ENCODE assay signal across 25 mouse cellular contexts in the genomic region with DNA sequence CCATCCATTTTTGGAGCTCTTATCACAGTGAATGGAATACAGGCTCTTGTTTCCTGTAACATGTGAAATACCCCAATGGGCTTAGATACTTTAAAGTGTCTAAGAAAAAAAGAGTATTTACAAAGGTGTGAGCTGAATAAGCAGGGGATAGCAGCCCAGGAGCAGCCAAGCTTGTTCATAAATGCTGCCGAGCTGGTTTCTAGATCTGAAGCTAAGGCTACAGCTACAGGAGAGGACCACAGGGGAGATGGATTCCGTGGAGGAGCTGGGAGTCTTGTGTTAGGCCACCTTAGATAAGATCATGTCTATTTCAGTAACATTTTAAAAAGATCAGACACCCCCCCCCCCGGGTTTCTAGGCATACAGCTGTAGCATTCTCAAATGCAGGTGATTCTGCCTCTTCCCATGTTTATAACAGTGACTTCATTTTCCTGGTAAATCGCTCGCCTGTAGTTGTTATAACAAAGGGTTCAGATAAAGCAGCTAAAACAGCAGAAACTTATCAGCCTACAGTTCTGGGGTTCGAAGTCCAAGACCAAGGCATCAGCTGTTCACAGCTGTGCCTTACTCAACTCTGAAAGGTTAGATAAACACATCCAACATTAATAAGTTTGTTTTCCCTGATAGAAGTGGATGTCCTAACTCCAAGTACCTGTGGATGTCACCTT.
DNase-seq lines count a peak whose midpoint lies in the region; ATAC-seq and TF ChIP-seq lines count a peak whose summit lies in the region.
"Had no signal": no experiment of that assay in that cellular context is flagged by ENCODE, and none has a peak within 500 bp of the region (broad histone marks: within the 10 kb centered on the region; RNA-seq: fewer than 3 reads in every experiment).

No protein-coding gene starts in this region.

- H3K9ac ChIP-seq in forebrain, embryonic 11.5 days (ENCODE audit: low read length) = no peak overlapping the region
- no peak overlapping the region for H3K9ac ChIP-seq in forebrain, embryonic 15.5 days (replicated peaks)
- no peak overlapping the region for H3K9ac ChIP-seq in lung, embryonic 14.5 days
- H3K9ac ChIP-seq in midbrain, embryonic 11.5 days (ENCODE audit: low read length) = no peak overlapping the region
- no peak overlapping the region for H3K9ac ChIP-seq in midbrain, embryonic 14.5 days (replicated peaks; ENCODE audit: low read length)
- H3K9ac ChIP-seq: forebrain, embryonic 12.5 days; neural tube, embryonic 13.5 days had no signal

- 75% methylated on average over 6 of the region's 6 CpGs for WGBS in forebrain, embryonic 11.5 days
- 81% methylated on average over 6 of the region's 6 CpGs for WGBS in forebrain, embryonic 15.5 days
- 20% methylated on average over 6 of the region's 6 CpGs for WGBS in lung, embryonic 14.5 days
- WGBS in midbrain, embryonic 11.5 days = 82% methylated on average over 6 of the region's 6 CpGs
- WGBS in midbrain, embryonic 14.5 days = 79% methylated on average over 6 of the region's 6 CpGs

- peak; percentile 4 for DNase-seq in forebrain, embryonic 11.5 days (ENCODE audit: low spot score)
- peak; percentile 83 for DNase-seq in lung, embryonic 14.5 days
- no peak for DNase-seq in lung, postnatal 14 days
- DNase-seq in midbrain, embryonic 11.5 days (ENCODE audit: low spot score, missing footprints) = peak; percentile 61
- no peak for DNase-seq in midbrain, embryonic 14.5 days
- no peak for DNase-seq in left cerebral cortex, postnatal 25 days (ENCODE audit: low spot score in 2 of 2)
- DNase-seq in gastrocnemius, adult 18-20 months (ENCODE audit: low spot score) = no peak
- DNase-seq: adrenal gland, postnatal 10 days; cerebellum, adult 9-10 months; embryo, embryonic 11 days; gastrocnemius, postnatal 14 days; kidney, adult 9 months; kidney, postnatal 10 days; layer of hippocampus, adult 9-11 months; liver; right cerebral cortex, postnatal 4 days; thymus, postnatal 14 days had no signal

- H3K4me3 ChIP-seq in forebrain, embryonic 11.5 days (ENCODE audit: low read depth, low read length) = no peak overlapping the region
- H3K4me3 ChIP-seq in forebrain, embryonic 15.5 days = no peak overlapping the region
- H3K4me3 ChIP-seq in lung, embryonic 14.5 days (ENCODE audit: low read depth, low read length) = no peak overlapping the region
- no peak overlapping the region for H3K4me3 ChIP-seq in midbrain, embryonic 11.5 days (ENCODE audit: low read depth, low read length)
- no peak overlapping the region for H3K4me3 ChIP-seq in midbrain, embryonic 14.5 days (replicated peaks; ENCODE audit: low read depth, low read length)
- H3K4me3 ChIP-seq: erythroblast, embryonic 14.5 days; forebrain, embryonic 12.5 days; midbrain, embryonic 10.5 days; myocyte; neural tube, embryonic 13.5 days had no signal

- ATAC-seq in forebrain, embryonic 11.5 days (replicated peaks; ENCODE audit: low FRiP score) = no peak
- ATAC-seq in forebrain, embryonic 15.5 days (replicated peaks) = no peak
- peak; percentile 63 for ATAC-seq in lung, embryonic 14.5 days (ENCODE audit: insufficient read depth)
- ATAC-seq in midbrain, embryonic 11.5 days (ENCODE audit: low FRiP score) = no peak
- no peak for ATAC-seq in midbrain, embryonic 14.5 days (ENCODE audit: low FRiP score, low TSS enrichment)
- ATAC-seq: hindbrain, embryonic 16.5 days had no signal

- intact Hi-C loops in left cerebral cortex, postnatal 25 days (cut with DNase I) = no loop called here

- H3K27me3 ChIP-seq in forebrain, embryonic 11.5 days (ENCODE audit: control insufficient read depth, insufficient read depth, low read length) = no peaks in the 10 kb centered on the region
- H3K27me3 ChIP-seq in forebrain, embryonic 15.5 days = no peaks in the 10 kb centered on the region
- no peaks in the 10 kb centered on the region for H3K27me3 ChIP-seq in lung, embryonic 14.5 days (ENCODE audit: insufficient read depth, low read length)
- no peaks in the 10 kb centered on the region for H3K27me3 ChIP-seq in midbrain, embryonic 11.5 days (ENCODE audit: control insufficient read depth, insufficient read depth, low read length)
- no peaks in the 10 kb centered on the region for H3K27me3 ChIP-seq in midbrain, embryonic 14.5 days (ENCODE audit: control insufficient read depth, insufficient read depth, low read length)
- H3K27me3 ChIP-seq: forebrain, embryonic 12.5 days; neural tube, embryonic 13.5 days had no signal

- TF ChIP-seq CTCF in lung, embryonic 14.5 days (IDR thresholded peaks at IDR 0.05; ENCODE audit: low read depth) = no peak

- no peaks in the 10 kb centered on the region for H3K4me1 ChIP-seq in forebrain, embryonic 11.5 days (replicated peaks; ENCODE audit: control insufficient read depth, insufficient read depth, low read length)
- peaks cover 11% of the 10 kb centered on the region; the same call in 1 of the 2 replicates for H3K4me1 ChIP-seq in forebrain, embryonic 15.5 days
- peaks cover 6% of the 10 kb centered on the region; the same call in 1 of the 2 replicates for H3K4me1 ChIP-seq in lung, embryonic 14.5 days (ENCODE audit: insufficient read depth)
- no peaks in the 10 kb centered on the region for H3K4me1 ChIP-seq in midbrain, embryonic 11.5 days (ENCODE audit: control insufficient read depth, insufficient read depth, low read length)
- H3K4me1 ChIP-seq in midbrain, embryonic 14.5 days (ENCODE audit: control insufficient read depth, insufficient read depth, low read length) = no peaks in the 10 kb centered on the region
- H3K4me1 ChIP-seq: neural tube, embryonic 13.5 days had no signal

- no peaks in the 10 kb centered on the region for H3K36me3 ChIP-seq in forebrain, embryonic 11.5 days (ENCODE audit: control insufficient read depth, insufficient read depth, low read length)
- H3K36me3 ChIP-seq in forebrain, embryonic 15.5 days = no peaks in the 10 kb centered on the region
- H3K36me3 ChIP-seq in lung, embryonic 14.5 days (ENCODE audit: insufficient read depth) = no peaks in the 10 kb centered on the region
- H3K36me3 ChIP-seq in midbrain, embryonic 11.5 days (ENCODE audit: control insufficient read depth, insufficient read depth, low read length) = no peaks in the 10 kb centered on the region
- no peaks in the 10 kb centered on the region for H3K36me3 ChIP-seq in midbrain, embryonic 14.5 days (ENCODE audit: control insufficient read depth, insufficient read depth, low read length)
- H3K36me3 ChIP-seq: forebrain, embryonic 12.5 days; G1E; midbrain, embryonic 10.5 days; neural tube, embryonic 13.5 days had no signal

- no peak overlapping the region for H3K27ac ChIP-seq in forebrain, embryonic 11.5 days (ENCODE audit: low read depth, low read length)
- no peak overlapping the region for H3K27ac ChIP-seq in forebrain, embryonic 15.5 days (replicated peaks)
- 0 out of 2 replicates have a peak overlapping the region, but pooled peaks have one; percentile 2 for H3K27ac ChIP-seq in lung, embryonic 14.5 days (ENCODE audit: low read depth)
- no peak overlapping the region for H3K27ac ChIP-seq in midbrain, embryonic 11.5 days (ENCODE audit: low read depth, low read length)
- H3K27ac ChIP-seq in midbrain, embryonic 14.5 days (replicated peaks; ENCODE audit: low read depth, low read length) = no peak overlapping the region
- H3K27ac ChIP-seq: forebrain, embryonic 12.5 days; midbrain, embryonic 10.5 days; neural tube, embryonic 13.5 days had no signal

- no peak overlapping the region for H3K4me2 ChIP-seq in forebrain, embryonic 11.5 days (ENCODE audit: low read depth, low read length, severe bottlenecking)
- no peak overlapping the region for H3K4me2 ChIP-seq in forebrain, embryonic 15.5 days (replicated peaks)
- no peak overlapping the region for H3K4me2 ChIP-seq in lung, embryonic 14.5 days
- H3K4me2 ChIP-seq in midbrain, embryonic 11.5 days = no peak overlapping the region
- H3K4me2 ChIP-seq in midbrain, embryonic 14.5 days (ENCODE audit: low read length) = no peak overlapping the region
- H3K4me2 ChIP-seq: forebrain, embryonic 12.5 days; neural tube, embryonic 13.5 days had no signal

- H3K9me3 ChIP-seq in forebrain, embryonic 11.5 days (ENCODE audit: control insufficient read depth, low read length) = no peaks in the 10 kb centered on the region
- no peaks in the 10 kb centered on the region for H3K9me3 ChIP-seq in forebrain, embryonic 15.5 days
- no peaks in the 10 kb centered on the region for H3K9me3 ChIP-seq in lung, embryonic 14.5 days (ENCODE audit: low read depth, low read length)
- H3K9me3 ChIP-seq in midbrain, embryonic 11.5 days (ENCODE audit: control insufficient read depth, low read length) = no peaks in the 10 kb centered on the region
- H3K9me3 ChIP-seq in midbrain, embryonic 14.5 days (ENCODE audit: control insufficient read depth, low read length) = no peaks in the 10 kb centered on the region
- H3K9me3 ChIP-seq: forebrain, embryonic 12.5 days; midbrain, embryonic 10.5 days; neural tube, embryonic 13.5 days had no signal

Comparison
In these comparisons a context has a peak if more than half of its experiments do, and no peak if none do; other contexts are left out.
1. DNase-seq: peak in forebrain, embryonic 11.5 days (single experiment), lung, embryonic 14.5 days (single experiment) and midbrain, embryonic 11.5 days (single experiment); none in lung, postnatal 14 days (single experiment), midbrain, embryonic 14.5 days (single experiment), left cerebral cortex, postnatal 25 days (0 of 2) and gastrocnemius, adult 18-20 months (single experiment).